Mouse (Mus musculus): ENCODE measurements at regions not wholly inside any gene's neighbourhood (a gene's known extent, or its start where the extent isn't known, plus 50 kb on each side); places are given as distances from the start of the nearest gene placed in this dataset.

- no peaks in the 10 kb centered on the region for H3K36me3 ChIP-seq
- no peaks in the 10 kb centered on the region for H3K27me3 ChIP-seq
- no peak overlapping the region for H3K4me3 ChIP-seq
- no peak overlapping the region for H3K9ac ChIP-seq
- H3K27ac ChIP-seq (replicated peaks): peak overlapping the region; percentile 53; the same call in 1 of the 2 replicates
- no peak overlapping the region for H3K4me2 ChIP-seq
- no peaks in the 10 kb centered on the region for H3K9me3 ChIP-seq
- H3K4me1 ChIP-seq (replicated peaks): no peaks in the 10 kb centered on the region; the same call in 1 of the 2 replicates
- 80% methylated on average over 2 of the region's 2 CpGs for WGBS
- ATAC-seq (ENCODE audit: low FRiP score, low read depth): no peak
Observed at GRCm38 (mm10) chr10:38907835-38908234, 57.5 kb upstream of the Lama4 start.

DNA sequence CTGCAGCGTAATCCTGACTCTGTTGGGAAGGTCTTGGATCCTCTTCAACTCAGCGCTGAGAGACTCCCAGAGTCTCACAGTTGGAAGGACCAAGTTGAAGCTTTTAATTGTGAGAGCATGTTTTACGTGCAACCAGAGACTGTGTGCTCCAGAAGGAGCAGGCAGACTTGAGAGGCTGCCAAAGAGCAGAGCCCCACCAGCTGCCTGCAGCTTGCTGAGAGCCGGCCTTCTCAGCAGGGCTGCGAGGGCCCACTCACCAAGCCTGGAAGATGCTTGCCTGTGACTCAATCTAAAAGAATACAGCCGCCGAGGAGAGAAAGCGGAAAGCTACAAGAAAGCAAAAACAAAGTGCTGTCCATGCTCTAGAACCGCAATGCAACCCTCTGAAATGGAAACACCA lies 57.0 kb upstream of the Lama4 start:
- Histone ChIP-seq H3K4me2 (no peak overlapping the region), H3K36me3 (no peaks in the 10 kb centered on the region), H3K9ac (no peak overlapping the region), H3K9me3 (no peaks in the 10 kb centered on the region), H3K4me1 (replicated peaks) (no peaks in the 10 kb centered on the region; the same call in 1 of the 2 replicates), H3K27me3 (no peaks in the 10 kb centered on the region), H3K4me3 (no peak overlapping the region), H3K27ac (replicated peaks) (peak overlapping the region; percentile 53)
- 56% methylated on average over 9 of the region's 9 CpGs for WGBS
- peak; percentile 66; the same call in 1 of the 2 replicates for ATAC-seq (ENCODE audit: low FRiP score, low read depth)

GRCm38 (mm10) chr10:38909152-38909732 lies 56.1 kb upstream of the Lama4 start:
- H3K27me3 ChIP-seq: no peaks in the 10 kb centered on the region
- H3K9me3 ChIP-seq: no peaks in the 10 kb centered on the region
- no peak for ATAC-seq (ENCODE audit: low FRiP score, low read depth)
- WGBS: 88% methylated on average over 1 of the region's 1 CpGs
- H3K36me3 ChIP-seq: no peaks in the 10 kb centered on the region
- H3K4me3 ChIP-seq: no peak overlapping the region
- no peaks in the 10 kb centered on the region; the same call in 1 of the 2 replicates for H3K4me1 ChIP-seq (replicated peaks)
- no peak overlapping the region for H3K27ac ChIP-seq (replicated peaks)
- H3K9ac ChIP-seq: no peak overlapping the region
- H3K4me2 ChIP-seq: no peak overlapping the region

DNA sequence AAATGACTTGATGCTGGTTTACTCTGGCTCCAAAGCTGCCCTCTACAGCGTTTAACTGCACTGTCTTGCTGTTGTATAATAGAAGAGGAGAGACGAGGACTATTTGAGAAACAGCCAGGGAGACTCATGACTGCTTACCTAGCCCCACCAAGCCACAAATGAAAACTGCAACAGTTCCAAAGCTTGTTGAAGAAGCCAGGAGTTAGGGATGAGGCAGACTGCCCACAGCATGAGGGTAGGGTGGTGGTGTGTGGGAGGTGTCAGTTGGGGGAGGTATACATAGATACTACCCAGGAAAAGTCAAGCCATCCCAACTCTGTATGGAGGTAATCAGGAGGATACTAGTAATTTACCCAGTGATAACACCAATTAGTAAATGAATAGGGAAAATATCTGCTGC lies 55.5 kb upstream of the Lama4 start:
- Histone ChIP-seq H3K36me3 (no peaks in the 10 kb centered on the region), H3K9ac (no peak overlapping the region), H3K27ac (replicated peaks) (no peak overlapping the region), H3K4me2 (no peak overlapping the region), H3K4me1 (replicated peaks) (no peaks in the 10 kb centered on the region; the same call in 1 of the 2 replicates), H3K4me3 (no peak overlapping the region), H3K9me3 (no peaks in the 10 kb centered on the region), H3K27me3 (no peaks in the 10 kb centered on the region)
- WGBS: 81% methylated on average over 2 of the region's 2 CpGs
- no peak for ATAC-seq (ENCODE audit: low FRiP score, low read depth)

DNA sequence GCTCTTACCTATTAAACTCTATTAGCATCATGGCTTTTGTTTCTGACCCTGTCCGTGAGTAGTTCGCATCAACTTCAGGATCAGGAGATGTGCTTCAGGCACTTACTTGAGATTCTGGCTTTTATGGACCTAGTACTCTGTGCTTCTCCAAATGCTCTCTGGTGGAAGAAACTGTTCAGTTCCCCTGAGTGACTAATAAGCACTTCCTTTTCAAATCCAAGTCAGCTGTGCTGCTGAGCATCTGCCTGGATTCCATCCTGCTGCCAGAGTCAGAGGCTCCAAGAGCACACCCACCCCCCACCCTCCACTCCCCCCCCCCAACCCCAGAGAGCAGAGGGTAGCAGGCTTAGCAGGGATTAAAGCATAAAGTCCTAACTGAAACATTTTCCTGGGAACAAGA lies 52.3 kb upstream of the Lama4 start:
- no peaks in the 10 kb centered on the region; the same call in 1 of the 2 replicates for H3K4me1 ChIP-seq (replicated peaks)
- no peak for ATAC-seq (ENCODE audit: low FRiP score, low read depth)
- WGBS: 84% methylated on average over 2 of the region's 2 CpGs

More for the DNA sequence above, 52.3 kb upstream of the Lama4 start:
- Histone ChIP-seq H3K27me3 (no peaks in the 10 kb centered on the region), H3K9me3 (no peaks in the 10 kb centered on the region), H3K27ac (replicated peaks) (no peak overlapping the region), H3K36me3 (no peaks in the 10 kb centered on the region), H3K4me3 (no peak overlapping the region), H3K9ac (no peak overlapping the region), H3K4me2 (no peak overlapping the region)
